Mouse (Mus musculus) kidney, embryonic 16.5 days (tissue): ENCODE data around the gene Allc. TPM values are rescaled to one million over a fixed set of nuclear protein-coding genes. Genes with fewer than 3 reads are reported as not detected.

ENCODE experiments used
- ATAC-seq: fragments of 200-750 bp; cut with Nextera tagmentation; 2 replicates; pipeline ENCODE4 v1.8.0; 2017; ENCODE audit warnings: moderate TSS enrichment; ENCODE audit not compliant: low FRiP score, low TSS enrichment
- H3K27ac ChIP-seq: fragments of 300-500 bp; sonication (generic); 2 replicates; pipeline ENCODE4 v1.5.1; 2014; ENCODE audit warnings: low read length
- H3K27me3 ChIP-seq: fragments of 300-500 bp; sonication (generic); 2 replicates; pipeline ENCODE4 v1.6.1; 2014; ENCODE audit warnings: low read length, control low read depth, mixed read lengths; ENCODE audit not compliant: insufficient read depth
- H3K36me3 ChIP-seq: fragments of 300-500 bp; sonication (generic); 2 replicates; pipeline ENCODE4 v1.6.1; 2014; ENCODE audit warnings: low read length, control low read depth, mixed read lengths; ENCODE audit not compliant: insufficient read depth
- H3K4me1 ChIP-seq: fragments of 300-500 bp; sonication (generic); 2 replicates; pipeline ENCODE4 v1.6.1; 2014; ENCODE audit warnings: low read length, control low read depth, mixed read lengths; ENCODE audit not compliant: insufficient read depth
- H3K4me2 ChIP-seq: fragments of 300-500 bp; sonication (generic); replicated peaks from 2 replicates; pipeline ENCODE4 v1.6.1; 2014; ENCODE audit warnings: low read depth, low read length
- H3K4me3 ChIP-seq: fragments of 300-500 bp; sonication (generic); 2 replicates; pipeline ENCODE4 v1.5.1; 2014; ENCODE audit warnings: mild to moderate bottlenecking, low read length
- H3K9ac ChIP-seq: fragments of 300-500 bp; sonication (generic); replicated peaks from 2 replicates; pipeline ENCODE4 v1.6.1; 2014; ENCODE audit warnings: low read length
- H3K9me3 ChIP-seq: fragments of 300-500 bp; sonication (generic); 2 replicates; pipeline ENCODE4 v1.6.1; 2016; ENCODE audit warnings: low read length, control low read depth
- WGBS: fragments of 180-500 bp; shearing (Covaris S2); extraction: QIAGEN DNeasy Blood & Tissue Kit; methylation state at CpG from one replicate; pipeline ENCODE4 v1.1.7; 2014; 5-methylcytosine and 5-hydroxymethylcytosine counted together
- polyA plus RNA-seq: library from polyadenylated mRNA; unstranded; fragments of >200 nt; fragmentation: Nextera tagmentation; extraction: Ambion mirVana; gene quantifications from 2 replicates; pipeline ENCODE4 v1.2.1, GENCODE M21; 2015

The Allc gene
- not detected in 2 replicates for polyA plus RNA-seq

- Histone ChIP-seq H3K4me1 (no peaks in the 10 kb centered on the region), H3K4me2 (no peak within 1 kb of the TSS), H3K27me3 (no peaks in the 10 kb centered on the region), H3K9me3 (no peaks in the 10 kb centered on the region), H3K4me3 (no peak within 1 kb of the TSS), H3K36me3 (no peaks in the 10 kb centered on the region), H3K27ac (no peak within 1 kb of the TSS), H3K9ac (no peak within 1 kb of the TSS)
- 78% methylated on average over 8 of the region's 8 CpGs for WGBS
- no peak for ATAC-seq
Measured at GRCm38 (mm10) chr12:28582423-28582822, at the start of gene Allc. Gene Allc, minus strand, starts transcription at chr12:28582523.

GRCm38 (mm10) chr12:28628436-28628835 lies 46.1 kb upstream of the Allc start:
- no peaks in the 10 kb centered on the region for H3K4me1 ChIP-seq
- ATAC-seq, result no peak; the same call in 1 of the 2 replicates
- peaks cover 53% of the 10 kb centered on the region for H3K36me3 ChIP-seq

GRCm38 (mm10) chr12:28627092-28627491 lies 44.8 kb upstream of the Allc start:
- Histone ChIP-seq H3K4me3 (no peak overlapping the region), H3K4me2 (no peak overlapping the region)

More at GRCm38 (mm10) chr12:28628436-28628835, 46.1 kb upstream of the Allc start:
- Histone ChIP-seq H3K27me3 (no peaks in the 10 kb centered on the region), H3K27ac (no peak overlapping the region), H3K4me3 (no peak overlapping the region), H3K9me3 (no peaks in the 10 kb centered on the region), H3K4me2 (no peak overlapping the region), H3K9ac (no peak overlapping the region)
- WGBS, result 95% methylated on average over 2 of the region's 2 CpGs

GRCm38 (mm10) chr12:28625407-28625806 lies 43.1 kb upstream of the Allc start:
- no peak for ATAC-seq
- Histone ChIP-seq H3K4me3 (no peak overlapping the region), H3K27me3 (no peaks in the 10 kb centered on the region), H3K4me1 (peaks cover 18% of the 10 kb centered on the region), H3K4me2 (no peak overlapping the region), H3K9me3 (no peaks in the 10 kb centered on the region), H3K9ac (no peak overlapping the region), H3K36me3 (peaks cover 22% of the 10 kb centered on the region), H3K27ac (no peak overlapping the region)
- 75% methylated on average over 7 of the region's 7 CpGs for WGBS

More at GRCm38 (mm10) chr12:28627092-28627491, 44.8 kb upstream of the Allc start:
- H3K36me3 ChIP-seq, result peaks cover 39% of the 10 kb centered on the region
- WGBS, result 53% methylated on average over 4 of the region's 4 CpGs
- H3K27ac ChIP-seq, result no peak overlapping the region
- peaks cover 7% of the 10 kb centered on the region for H3K4me1 ChIP-seq
- no peak for ATAC-seq
- no peaks in the 10 kb centered on the region for H3K27me3 ChIP-seq
- no peak overlapping the region for H3K9ac ChIP-seq
- H3K9me3 ChIP-seq, result no peaks in the 10 kb centered on the region

- WGBS, result 88% methylated on average over 2 of the region's 2 CpGs
- Histone ChIP-seq H3K27me3 (no peaks in the 10 kb centered on the region), H3K36me3 (peaks cover 11% of the 10 kb centered on the region), H3K4me2 (no peak overlapping the region), H3K4me1 (peaks cover 18% of the 10 kb centered on the region), H3K9ac (no peak overlapping the region), H3K9me3 (no peaks in the 10 kb centered on the region), H3K27ac (no peak overlapping the region), H3K4me3 (no peak overlapping the region)
- no peak for ATAC-seq
Measured at GRCm38 (mm10) chr12:28624251-28624650, 41.9 kb upstream of the Allc start.

- H3K9ac ChIP-seq, result no peak within 1 kb of the TSS
- H3K27me3 ChIP-seq, result no peaks in the 10 kb centered on the region
- ATAC-seq, result 0 out of 2 replicates have a peak, but pooled peaks have one; percentile 17
- H3K4me2 ChIP-seq, result no peak within 1 kb of the TSS
- H3K4me3 ChIP-seq, result no peak within 1 kb of the TSS
- peaks cover 18% of the 10 kb centered on the region for H3K4me1 ChIP-seq
- H3K36me3 ChIP-seq, result peaks cover 2% of the 10 kb centered on the region; the same call in 1 of the 2 replicates
- H3K27ac ChIP-seq, result peak within 1 kb of the TSS; percentile 56
- no peaks in the 10 kb centered on the region for H3K9me3 ChIP-seq
- 51% methylated on average over 5 of the region's 5 CpGs for WGBS
Measured at GRCm38 (mm10) chr12:28623195-28623594, 40.9 kb upstream of the Allc start, which contains the start of gene Colec11. Gene Colec11, minus strand, starts transcription at chr12:28623377.

- Histone ChIP-seq H3K36me3 (no peaks in the 10 kb centered on the region), H3K9ac (no peak overlapping the region), H3K9me3 (no peaks in the 10 kb centered on the region), H3K4me1 (peaks cover 18% of the 10 kb centered on the region), H3K4me2 (no peak overlapping the region), H3K27me3 (no peaks in the 10 kb centered on the region), H3K4me3 (no peak overlapping the region), H3K27ac (peak overlapping the region; percentile 56)
- no peak for ATAC-seq
- 56% methylated on average over 1 of the region's 1 CpGs for WGBS
Measured at GRCm38 (mm10) chr12:28622641-28623040, 40.3 kb upstream of the Allc start.

- Histone ChIP-seq H3K4me2 (no peak overlapping the region; the same call in 1 of the 2 replicates), H3K36me3 (no peaks in the 10 kb centered on the region), H3K4me3 (no peak overlapping the region), H3K9ac (no peak overlapping the region), H3K4me1 (peaks cover 18% of the 10 kb centered on the region), H3K27ac (no peak overlapping the region), H3K27me3 (no peaks in the 10 kb centered on the region), H3K9me3 (no peaks in the 10 kb centered on the region)
- no peak for ATAC-seq
- WGBS, result 33% methylated on average over 5 of the region's 5 CpGs
Measured at GRCm38 (mm10) chr12:28622167-28622532, 39.8 kb upstream of the Allc start.

GRCm38 (mm10) chr12:28621451-28622166 lies 39.3 kb upstream of the Allc start:
- peak; percentile 43; the same call in 1 of the 2 replicates for ATAC-seq
- Histone ChIP-seq H3K9me3 (no peaks in the 10 kb centered on the region), H3K4me2 (peak overlapping the region; percentile 10), H3K9ac (no peak overlapping the region), H3K27me3 (no peaks in the 10 kb centered on the region), H3K27ac (no peak overlapping the region), H3K4me3 (no peak overlapping the region), H3K4me1 (peaks cover 18% of the 10 kb centered on the region), H3K36me3 (no peaks in the 10 kb centered on the region)
- WGBS, result 10% methylated on average over 7 of the region's 7 CpGs

- H3K27me3 ChIP-seq, result no peaks in the 10 kb centered on the region
- no peak overlapping the region for H3K27ac ChIP-seq
- H3K4me3 ChIP-seq, result no peak overlapping the region
- H3K9ac ChIP-seq, result no peak overlapping the region
- no peaks in the 10 kb centered on the region for H3K9me3 ChIP-seq
- H3K4me1 ChIP-seq, result peaks cover 14% of the 10 kb centered on the region
- 54% methylated on average over 4 of the region's 4 CpGs for WGBS
- no peak for ATAC-seq
- no peaks in the 10 kb centered on the region for H3K36me3 ChIP-seq
- H3K4me2 ChIP-seq, result no peak overlapping the region
Measured at GRCm38 (mm10) chr12:28617297-28617696, 35.0 kb upstream of the Allc start.
